Mouse (Mus musculus) small intestine, adult 2 months (tissue): ENCODE data around the gene Ttl. TPM values are rescaled to one million over a fixed set of nuclear protein-coding genes. Genes with fewer than 3 reads are reported as not detected.

Source experiments
- H3K27ac ChIP-seq: fragments of 200-500 bp; 2 replicates; pipeline ENCODE4 v1.5.1; 2012; ENCODE audit warnings: low read depth, low read length, control low read depth, inconsistent platforms; ENCODE audit not compliant: insufficient read depth
- H3K27me3 ChIP-seq: fragments of 200-500 bp; 2 replicates; pipeline ENCODE4 v1.6.1; 2012; ENCODE audit warnings: mild to moderate bottlenecking, moderate library complexity, low read length, inconsistent platforms; ENCODE audit not compliant: control insufficient read depth, insufficient read depth
- H3K36me3 ChIP-seq: fragments of 200-500 bp; 2 replicates; pipeline ENCODE4 v1.6.1; 2012; ENCODE audit warnings: mild to moderate bottlenecking, low read length, control low read depth, inconsistent platforms; ENCODE audit not compliant: control insufficient read depth, insufficient read depth
- H3K4me1 ChIP-seq: fragments of 200-500 bp; 2 replicates; pipeline ENCODE4 v1.6.1; 2012; ENCODE audit warnings: low read length, inconsistent platforms, mixed read lengths; ENCODE audit not compliant: control insufficient read depth, insufficient read depth, insufficient read length
- H3K4me3 ChIP-seq: fragments of 200-500 bp; 2 replicates; pipeline ENCODE4 v1.5.1; 2012; ENCODE audit warnings: low read depth, mild to moderate bottlenecking, control low read depth, inconsistent platforms, low read length, moderate library complexity
- CTCF ChIP-seq: fragments of 200-500 bp; IDR thresholded peaks from 2 replicates; pipeline ENCODE4 v1.5.1; 2012; ENCODE audit warnings: low read depth, mild to moderate bottlenecking, control low read depth, inconsistent platforms, low read length, moderate library complexity, mixed read lengths; ENCODE audit not compliant: insufficient replicate concordance, insufficient read length; ENCODE audit errors: extremely low read depth
- POLR2A ChIP-seq: fragments of 200-500 bp; IDR thresholded peaks from 2 replicates; pipeline ENCODE4 v1.6.1; 2012; ENCODE audit warnings: low read depth, mild to moderate bottlenecking, control low read depth, inconsistent platforms, low read length, moderate library complexity
- WGBS: fragments of 180-500 bp; shearing (Covaris S2); methylation state at CpG from one replicate; pipeline ENCODE4 v1.1.7; 2018; 5-methylcytosine and 5-hydroxymethylcytosine counted together
- polyA plus RNA-seq: library from polyadenylated mRNA; depleted of rRNA; stranded (reverse); fragments of >200 nt; gene quantifications from 2 replicates; pipeline ENCODE4 v1.2.3, GENCODE M21; 2012

Ttl gene
- polyA plus RNA-seq, 1 experiment, result 1.8 TPM

- H3K27ac ChIP-seq, result no peak overlapping the region
- no peak for TF ChIP-seq CTCF
- TF ChIP-seq POLR2A, result no peak
- H3K27me3 ChIP-seq, result no peaks in the 10 kb centered on the region
- 85% methylated on average over 6 of the region's 6 CpGs for WGBS
- no peak overlapping the region for H3K4me3 ChIP-seq
- no peaks in the 10 kb centered on the region for H3K36me3 ChIP-seq
- no peaks in the 10 kb centered on the region for H3K4me1 ChIP-seq
These were observed 7.8 kb upstream of the Ttl start for GRCm38 (mm10) chr2:129057920-129058361.

- H3K4me3 ChIP-seq, result no peak overlapping the region
- no peaks in the 10 kb centered on the region for H3K27me3 ChIP-seq
- 83% methylated on average over 10 of the region's 10 CpGs for WGBS
- H3K4me1 ChIP-seq, result no peaks in the 10 kb centered on the region
- H3K36me3 ChIP-seq, result no peaks in the 10 kb centered on the region
- no peak overlapping the region for H3K27ac ChIP-seq
- TF ChIP-seq CTCF, result no peak
These were observed 4.2 kb upstream of the Ttl start for GRCm38 (mm10) chr2:129061456-129062059.

- TF ChIP-seq CTCF (no peak), POLR2A (no peak)
- H3K27ac ChIP-seq, result no peak overlapping the region
- H3K36me3 ChIP-seq, result no peaks in the 10 kb centered on the region
- 1% methylated on average over 20 of the region's 20 CpGs for WGBS
- no peaks in the 10 kb centered on the region for H3K27me3 ChIP-seq
- H3K4me1 ChIP-seq, result no peaks in the 10 kb centered on the region
- H3K4me3 ChIP-seq, result peak overlapping the region; percentile 90
These were observed 584 bp downstream of the Ttl start for GRCm38 (mm10) chr2:129066326-129066725.

- 84% methylated on average over 3 of the region's 3 CpGs for WGBS
- TF ChIP-seq POLR2A (no peak), CTCF (no peak)
- no peak overlapping the region for H3K27ac ChIP-seq
- no peaks in the 10 kb centered on the region for H3K36me3 ChIP-seq
- no peak overlapping the region for H3K4me3 ChIP-seq
- H3K4me1 ChIP-seq, result no peaks in the 10 kb centered on the region
- no peaks in the 10 kb centered on the region for H3K27me3 ChIP-seq
These were observed 4.6 kb downstream of the Ttl start for GRCm38 (mm10) chr2:129070296-129070695.

GRCm38 (mm10) chr2:129078313-129078712 lies 12.6 kb downstream of the Ttl start:
- H3K4me3 ChIP-seq, result no peak overlapping the region
- H3K27ac ChIP-seq, result no peak overlapping the region
- no peaks in the 10 kb centered on the region for H3K27me3 ChIP-seq
- H3K4me1 ChIP-seq, result no peaks in the 10 kb centered on the region
- WGBS, result 88% methylated on average over 3 of the region's 3 CpGs
- no peaks in the 10 kb centered on the region for H3K36me3 ChIP-seq
- TF ChIP-seq CTCF, result peak; percentile 42; the same call in 1 of the 2 replicates
- TF ChIP-seq POLR2A, result no peak

GRCm38 (mm10) chr2:129079194-129079593 lies 13.5 kb downstream of the Ttl start:
- WGBS, result 60% methylated on average over 2 of the region's 2 CpGs
- H3K27me3 ChIP-seq, result no peaks in the 10 kb centered on the region
- TF ChIP-seq POLR2A (no peak), CTCF (no peak)
- H3K4me1 ChIP-seq, result no peaks in the 10 kb centered on the region
- no peaks in the 10 kb centered on the region for H3K36me3 ChIP-seq
- no peak overlapping the region for H3K27ac ChIP-seq
- no peak overlapping the region for H3K4me3 ChIP-seq

GRCm38 (mm10) chr2:129081097-129081496 lies 15.4 kb downstream of the Ttl start:
- no peak for TF ChIP-seq POLR2A
- Histone ChIP-seq H3K36me3 (no peaks in the 10 kb centered on the region), H3K27ac (no peak overlapping the region), H3K27me3 (no peaks in the 10 kb centered on the region), H3K4me3 (no peak overlapping the region), H3K4me1 (no peaks in the 10 kb centered on the region)
- 76% methylated on average over 13 of the region's 13 CpGs for WGBS
